Mouse (Mus musculus) CD4-positive, CD25-positive, alpha-beta regulatory T cell, adult 4 months (primary cell): Measurements from ENCODE around the gene Sgk1. TPM values are rescaled to one million over a fixed set of nuclear protein-coding genes. Genes with fewer than 3 reads are reported as not detected.

Experiments
- ATAC-seq: one replicate; pipeline ENCODE4 v1.8.0; 2017
- polyA plus RNA-seq, 2 experiments: library from polyadenylated mRNA; unstranded; fragments of 100-300 nt; shearing (Covaris generic); gene quantifications; one replicate each; pipeline ENCODE4 v1.2.1; 2017

Gene Sgk1
- polyA plus RNA-seq, 2 experiments from 2014 or later: 22.2 to 26.6 TPM

DNA sequence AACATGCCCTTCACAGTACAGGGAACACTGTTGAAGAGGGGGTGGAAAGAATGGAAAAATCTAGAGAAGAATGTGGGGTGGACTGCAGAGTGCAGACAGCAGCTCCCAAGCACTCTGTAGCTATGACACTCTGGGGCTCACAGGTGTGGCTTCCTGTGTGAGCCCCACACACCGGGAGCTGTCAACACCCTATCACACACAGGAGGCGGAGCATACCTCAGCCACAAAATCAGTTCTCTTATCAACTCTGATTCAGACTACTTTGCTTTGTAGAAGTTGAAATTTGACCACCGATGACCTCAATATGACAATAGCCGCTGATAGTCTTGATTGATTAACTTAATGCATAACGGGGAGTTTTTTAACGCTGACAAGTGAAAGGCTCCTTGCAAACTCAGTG is 93.4 kb downstream of the Sgk1 start:
- peak; percentile 71 for ATAC-seq

DNA sequence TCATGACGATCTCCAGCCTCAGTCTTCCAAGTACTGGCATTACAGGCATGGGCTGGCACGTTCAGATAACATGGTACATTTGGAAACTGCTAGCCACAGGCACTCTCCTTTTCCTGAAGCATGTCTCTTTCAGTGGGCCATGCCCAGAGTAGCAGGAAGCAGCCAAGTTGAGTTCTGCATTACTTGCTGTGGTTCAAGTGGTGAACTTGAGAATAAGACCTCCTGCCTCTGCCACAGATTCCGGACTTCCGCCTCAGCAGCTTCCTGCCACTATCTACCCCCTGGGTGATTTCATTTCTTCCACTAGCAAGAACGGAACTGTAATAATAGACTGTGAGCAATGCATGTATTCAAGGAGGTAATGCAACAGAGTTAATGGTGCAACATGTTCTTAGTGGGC is 94.3 kb downstream of the Sgk1 start:
- ATAC-seq: peak; percentile 87

DNA sequence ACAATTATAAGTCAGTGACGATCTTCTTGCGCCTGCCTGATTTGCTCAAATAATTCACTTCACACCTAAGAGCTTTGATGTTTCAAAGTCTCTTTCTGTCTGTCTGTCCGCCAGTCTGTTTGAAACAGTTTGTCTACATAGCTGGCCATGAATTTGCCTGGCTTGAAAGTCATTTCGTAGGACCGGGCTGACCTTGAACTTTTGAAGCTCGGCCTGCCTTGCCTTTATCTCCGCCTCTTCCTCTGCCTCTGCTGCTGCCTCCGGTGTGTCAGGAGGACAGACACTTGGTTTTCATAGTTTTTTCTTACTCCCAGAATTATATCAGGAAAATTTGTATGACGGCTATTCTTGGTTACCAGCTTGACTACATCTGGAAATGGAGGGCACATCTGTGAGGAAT is 96.4 kb downstream of the Sgk1 start:
- ATAC-seq: no peak

DNA sequence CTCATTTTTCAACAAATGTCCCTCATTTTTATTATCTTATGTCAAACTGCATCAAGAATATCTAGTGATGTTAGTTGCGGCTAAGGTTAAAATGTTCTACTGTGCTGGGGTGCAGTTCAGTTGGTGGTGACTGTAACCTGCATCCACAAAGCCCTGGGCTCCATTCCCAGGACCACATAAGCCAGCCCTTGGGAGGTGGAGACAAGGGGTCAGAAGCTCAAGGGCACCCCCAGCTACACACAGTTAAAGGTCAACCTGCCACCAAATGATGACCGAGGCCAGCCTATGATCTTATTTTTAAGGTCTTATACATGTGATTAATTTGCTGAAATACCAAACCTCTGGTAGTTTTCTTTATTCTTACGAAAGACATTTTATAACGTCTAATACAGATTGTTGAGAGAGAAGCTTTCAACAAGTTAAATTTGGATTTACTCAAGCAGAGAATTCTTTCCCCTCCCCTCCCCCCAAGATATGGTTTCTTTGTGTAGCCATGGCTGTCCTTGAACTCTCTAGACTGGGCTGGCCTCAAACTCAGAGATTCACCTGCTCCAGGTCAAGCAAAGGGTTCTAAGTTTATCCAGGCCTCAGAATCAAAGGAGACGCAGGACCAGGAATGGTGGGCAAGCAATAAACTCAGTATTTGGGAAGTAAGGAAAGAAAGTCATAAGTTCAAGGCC is 97.4 kb downstream of the Sgk1 start:
- no peak for ATAC-seq

DNA sequence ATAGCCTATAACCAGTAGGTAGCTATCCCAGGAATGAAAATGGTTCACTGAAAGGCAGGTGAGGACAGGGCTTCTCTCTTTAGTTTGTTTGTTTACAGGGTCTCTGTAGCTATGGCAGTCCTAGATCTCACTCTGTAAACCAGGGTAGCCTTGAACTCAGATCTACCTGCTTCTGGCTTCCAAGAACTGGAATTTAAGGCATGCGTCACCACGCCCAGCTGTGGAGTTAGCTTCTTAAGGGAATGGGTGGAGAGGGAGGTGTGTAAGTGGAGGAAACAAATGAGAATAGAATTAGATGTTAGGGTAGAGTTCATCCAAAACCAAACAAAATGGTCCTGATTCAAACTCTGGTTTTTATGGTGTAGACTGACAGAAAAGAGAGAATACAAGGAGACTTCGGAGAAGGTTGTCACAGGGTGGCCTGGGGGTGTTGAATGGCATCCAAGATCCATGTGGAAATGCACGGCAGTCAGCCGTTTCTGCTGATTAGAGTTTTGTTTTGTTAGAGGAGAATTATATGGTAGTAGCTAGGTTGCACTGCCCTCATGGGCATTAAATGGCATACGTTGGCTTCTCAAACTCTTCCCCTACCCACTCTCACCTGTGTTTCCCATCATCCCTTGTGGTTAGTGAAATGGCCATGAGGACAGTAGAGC is 98.9 kb downstream of the Sgk1 start:
- no peak for ATAC-seq

DNA sequence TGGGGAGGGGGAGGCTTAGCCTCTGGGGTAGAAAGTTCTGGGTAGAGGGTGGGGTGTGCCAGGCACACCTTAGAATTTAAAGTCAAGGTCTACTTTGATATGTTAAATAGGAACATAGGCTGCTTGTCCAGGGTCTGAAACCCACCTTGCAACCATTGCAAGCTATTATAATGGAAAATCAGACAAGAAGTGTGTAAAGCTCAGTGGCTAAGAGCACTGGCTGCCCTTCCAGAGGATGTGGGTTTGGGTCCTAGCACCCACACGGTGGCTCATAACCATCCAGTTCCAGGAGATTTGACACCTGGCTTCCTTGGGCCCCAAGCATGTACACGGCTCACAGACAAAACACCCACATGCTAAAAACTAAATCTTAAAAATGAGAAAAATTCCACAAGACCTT is 100.3 kb downstream of the Sgk1 start:
- ATAC-seq: no peak

DNA sequence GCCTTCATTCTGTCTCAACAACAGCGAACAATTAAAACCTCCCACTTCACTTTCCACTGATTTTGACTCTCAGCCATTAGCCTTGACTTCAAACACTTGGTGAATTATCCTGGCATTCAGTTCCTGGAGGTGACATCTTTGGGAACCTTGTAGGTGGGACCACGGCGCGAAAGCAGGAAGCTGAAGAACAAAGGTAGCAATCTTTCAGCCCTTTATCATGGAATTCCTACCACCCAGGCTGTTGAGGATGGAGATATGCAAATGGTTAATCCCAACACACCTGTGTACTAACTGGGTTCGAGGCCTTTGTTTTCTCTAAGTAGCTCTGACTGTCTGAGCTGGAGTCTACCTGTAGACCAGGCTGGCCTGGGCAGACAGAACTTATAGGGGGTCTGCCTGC is 106.5 kb downstream of the Sgk1 start:
- no peak for ATAC-seq

DNA sequence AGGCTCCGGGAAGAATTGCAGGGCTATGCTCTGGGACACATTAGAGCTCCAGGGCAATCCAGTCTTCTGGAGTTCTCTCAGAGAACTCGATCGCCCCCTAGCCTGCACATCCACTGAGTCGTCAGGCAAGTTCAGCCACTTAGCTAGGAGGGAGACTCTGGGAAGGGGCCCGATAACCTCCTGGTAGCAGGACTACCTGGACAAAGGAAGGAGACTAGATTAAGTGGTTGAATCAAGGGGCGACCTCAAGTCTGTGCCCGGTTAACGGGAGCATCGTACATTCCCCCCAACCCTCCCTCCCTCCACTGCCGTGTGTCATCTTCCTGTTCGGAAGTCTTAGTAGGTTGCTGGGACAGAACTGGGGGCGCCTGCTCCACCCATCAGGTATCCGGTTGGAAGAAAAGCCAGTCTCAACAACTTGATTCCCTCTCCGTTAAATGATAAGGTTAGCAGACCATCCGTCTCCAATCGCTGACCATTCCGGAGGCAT is 109.4 kb downstream of the Sgk1 start:
- ATAC-seq: no peak

DNA sequence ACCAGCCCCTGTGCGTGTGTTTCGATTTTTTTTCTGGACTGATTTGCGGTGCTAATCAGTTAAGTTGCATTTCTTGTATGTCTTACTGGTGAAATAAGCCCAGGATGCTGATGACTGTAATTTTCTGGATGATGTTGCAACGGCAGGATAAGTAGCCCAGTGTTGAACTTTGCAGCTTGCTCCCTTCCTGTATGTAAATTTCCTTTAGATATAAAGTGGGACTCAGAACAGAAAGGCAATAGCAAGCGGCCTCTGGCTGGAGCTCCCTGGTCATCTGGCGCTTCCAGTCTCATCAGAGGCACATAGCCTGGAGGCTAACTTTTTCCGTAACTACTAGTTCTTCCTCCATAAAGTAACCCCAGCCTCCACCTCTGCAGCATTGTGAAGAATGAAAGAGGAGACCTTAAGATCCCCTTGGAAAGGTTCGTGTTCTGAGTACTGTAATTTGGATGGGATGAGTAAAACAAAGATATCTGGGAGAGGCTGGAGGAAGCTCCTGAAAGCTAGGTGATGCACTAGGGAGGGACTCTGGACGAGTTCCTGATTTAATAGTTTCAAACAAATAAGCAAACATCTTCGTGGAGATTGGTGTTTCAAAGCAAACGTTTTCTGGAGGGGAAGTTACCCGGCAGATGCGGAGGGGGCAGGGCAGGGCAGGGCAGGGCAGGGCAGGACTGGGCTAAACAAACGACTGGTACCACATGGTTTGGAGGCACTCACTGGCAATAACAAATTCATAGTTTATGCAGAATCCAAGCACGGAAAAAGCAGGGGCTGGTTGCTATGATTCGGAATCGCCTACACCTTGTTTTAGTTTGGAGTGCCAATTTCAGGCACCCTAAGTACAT is 110.2 kb downstream of the Sgk1 start:
- ATAC-seq: no peak

DNA sequence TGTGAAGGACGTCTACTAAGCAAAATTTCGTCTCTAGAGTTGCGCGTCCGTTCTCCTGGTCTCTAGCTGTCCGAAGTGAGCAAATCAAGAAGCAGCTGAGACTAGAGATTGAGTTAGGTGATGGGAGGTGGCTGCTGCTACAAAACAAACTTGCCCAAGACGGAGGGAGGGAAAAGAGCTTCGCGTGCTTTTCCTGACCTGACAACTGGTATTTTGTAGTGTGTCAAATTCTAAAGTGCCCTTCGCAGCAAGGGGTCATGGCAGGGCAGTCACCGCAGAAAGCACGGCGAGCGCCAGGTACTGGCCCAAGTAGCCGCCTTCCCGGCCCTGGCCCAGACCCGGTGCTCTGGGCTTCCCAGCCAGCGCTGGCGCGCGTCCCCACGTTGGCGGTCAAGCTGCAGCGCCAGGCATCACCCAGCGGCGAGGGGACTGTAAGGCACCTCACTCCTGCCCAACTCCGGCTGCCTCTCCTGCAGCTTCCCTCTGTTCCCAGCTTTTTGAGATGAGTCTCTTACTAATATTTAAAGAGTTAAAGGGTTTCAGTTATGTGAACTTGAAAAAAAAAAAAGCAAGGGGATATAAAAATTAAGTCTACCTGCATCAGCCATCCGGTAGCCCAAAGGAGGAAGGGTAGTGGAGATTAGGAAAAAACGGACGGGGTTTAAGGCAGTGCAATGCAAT is 111.0 kb downstream of the Sgk1 start:
- no peak for ATAC-seq

DNA sequence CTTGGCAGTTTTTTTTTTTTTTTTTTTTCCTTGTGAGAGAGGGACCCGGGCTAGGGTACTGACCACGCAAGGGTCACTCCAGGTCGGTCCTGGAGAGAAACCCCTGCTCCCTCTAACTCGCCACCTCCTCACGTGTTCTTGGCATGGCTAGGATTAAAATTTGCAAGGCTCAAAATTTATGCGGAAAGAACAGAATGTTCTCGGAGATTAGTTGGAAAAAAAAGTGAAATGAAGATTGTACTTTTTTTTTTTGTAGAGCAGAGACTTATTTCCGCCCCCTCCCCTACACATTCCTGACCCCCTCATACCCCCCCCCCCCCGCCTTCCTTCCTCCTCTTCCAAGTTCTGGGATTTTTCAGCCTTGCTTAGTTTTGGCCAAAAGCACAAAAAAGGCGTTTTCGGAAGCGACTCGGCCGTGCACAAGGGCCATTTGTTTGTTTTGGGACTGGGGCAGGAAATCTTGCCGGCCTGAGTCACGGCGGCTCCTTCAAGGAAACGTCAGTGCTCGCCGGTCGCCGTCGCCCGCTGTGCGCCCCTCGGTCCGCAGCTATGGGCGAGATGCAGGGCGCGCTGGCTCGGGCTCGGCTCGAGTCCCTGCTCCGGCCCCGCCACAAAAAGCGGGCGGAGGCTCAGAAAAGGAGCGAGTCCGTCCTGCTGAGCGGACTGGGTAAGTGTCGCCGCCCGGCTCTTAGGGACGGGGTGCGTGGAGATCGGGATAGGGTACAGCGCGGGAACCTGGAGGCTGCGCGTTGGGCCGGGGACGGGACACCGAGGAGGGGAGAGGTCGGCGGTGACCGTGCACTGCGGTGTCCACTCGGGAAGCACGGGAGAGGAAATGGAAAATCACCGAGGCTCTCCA is 111.8 kb downstream of the Sgk1 start:
- ATAC-seq: peak; percentile 24

DNA sequence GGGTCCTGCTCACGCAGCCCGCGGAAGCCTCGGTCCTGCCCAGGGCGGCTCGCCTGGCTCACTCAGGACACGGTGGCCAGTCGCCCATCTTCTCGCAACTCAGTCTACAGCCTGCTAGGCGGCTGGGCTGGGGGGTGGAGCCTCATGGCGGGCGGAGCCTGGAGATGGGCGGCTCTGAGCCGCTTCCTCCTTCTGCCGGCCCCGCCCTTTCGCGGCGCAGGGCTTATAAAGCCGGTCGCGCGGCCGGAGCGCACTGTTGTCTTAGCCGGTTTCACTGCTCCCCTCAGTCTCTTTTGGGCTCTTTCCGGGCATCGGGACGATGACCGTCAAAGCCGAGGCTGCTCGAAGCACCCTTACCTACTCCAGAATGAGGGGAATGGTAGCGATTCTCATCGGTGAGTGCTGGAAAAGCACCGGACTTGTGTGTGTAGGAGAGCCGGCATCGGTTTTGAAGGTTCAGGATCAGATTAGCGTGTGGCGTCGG is 112.5 kb downstream of the Sgk1 start:
- ATAC-seq: peak; percentile 84

DNA sequence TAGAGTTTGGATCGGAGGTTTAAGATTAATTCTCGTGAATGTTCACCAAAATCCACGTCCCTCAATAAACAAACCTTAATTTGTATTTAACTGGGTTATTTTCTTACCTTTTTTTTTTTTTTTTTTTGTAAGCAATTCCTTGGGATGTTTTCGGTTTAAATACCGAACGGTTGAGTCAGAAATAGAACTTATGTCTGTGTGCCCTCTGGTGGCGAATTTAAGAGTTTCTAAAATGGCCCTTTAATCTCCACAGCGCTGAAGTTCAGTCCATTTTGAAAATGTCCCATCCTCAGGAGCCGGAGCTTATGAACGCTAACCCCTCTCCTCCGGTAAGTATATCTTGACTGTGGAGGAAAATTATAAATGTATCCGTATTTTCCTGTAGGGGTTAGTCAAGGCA is 113.2 kb downstream of the Sgk1 start:
- peak; percentile 46 for ATAC-seq

DNA sequence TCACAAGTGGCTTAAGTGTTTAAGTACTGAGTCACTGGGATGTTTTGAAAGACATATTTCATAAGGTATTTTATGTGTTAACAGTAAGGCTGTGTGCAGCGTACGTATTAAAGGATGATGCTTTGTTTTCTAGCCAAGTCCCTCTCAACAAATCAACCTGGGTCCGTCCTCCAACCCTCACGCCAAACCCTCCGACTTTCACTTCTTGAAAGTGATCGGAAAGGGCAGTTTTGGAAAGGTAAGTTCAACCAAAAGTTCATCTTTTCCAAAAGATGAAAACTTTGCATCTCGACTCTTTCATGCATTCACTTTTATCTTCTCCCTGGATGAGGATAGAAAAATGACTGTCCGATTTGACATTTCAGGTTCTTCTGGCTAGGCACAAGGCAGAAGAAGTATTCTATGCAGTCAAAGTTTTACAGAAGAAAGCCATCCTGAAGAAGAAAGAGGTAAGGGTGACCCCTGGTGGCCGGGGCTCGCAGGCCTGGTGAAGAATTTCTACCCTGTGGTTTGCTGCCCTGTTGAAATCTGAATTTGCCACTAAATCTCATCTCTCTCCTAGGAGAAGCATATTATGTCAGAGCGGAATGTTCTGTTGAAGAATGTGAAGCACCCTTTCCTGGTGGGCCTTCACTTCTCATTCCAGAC is 113.8 kb downstream of the Sgk1 start:
- ATAC-seq: peak; percentile 32

DNA sequence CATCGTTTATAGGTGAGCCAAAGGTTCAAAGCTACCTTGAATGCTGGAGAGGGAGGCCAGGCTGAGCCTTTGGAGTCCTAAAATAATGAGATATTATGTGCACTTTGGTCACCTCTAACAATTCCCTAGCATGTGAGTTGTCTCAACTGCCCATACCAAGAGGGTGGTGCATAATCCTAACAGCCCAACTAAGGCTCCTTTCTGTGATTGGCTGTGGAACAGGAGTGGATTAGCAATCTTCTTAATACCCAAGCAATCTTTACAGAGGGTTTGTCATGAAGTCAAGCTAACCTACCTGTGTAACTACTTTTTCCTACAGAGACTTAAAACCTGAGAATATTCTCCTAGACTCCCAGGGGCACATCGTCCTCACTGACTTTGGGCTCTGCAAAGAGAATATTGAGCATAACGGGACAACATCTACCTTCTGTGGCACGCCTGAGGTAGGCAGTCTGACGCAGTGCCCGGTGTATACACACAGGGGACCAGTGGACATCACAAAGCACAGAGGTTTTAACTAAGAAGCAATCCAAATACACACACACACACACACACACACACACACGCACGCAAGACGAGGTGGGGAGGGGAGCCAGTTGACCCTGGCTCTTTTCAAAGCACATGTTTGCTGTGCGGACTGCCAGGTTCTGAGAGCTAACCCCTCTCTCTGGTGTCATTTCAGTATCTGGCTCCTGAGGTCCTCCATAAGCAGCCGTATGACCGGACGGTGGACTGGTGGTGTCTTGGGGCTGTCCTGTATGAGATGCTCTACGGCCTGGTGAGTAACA is 114.9 kb downstream of the Sgk1 start:
- ATAC-seq: no peak

DNA sequence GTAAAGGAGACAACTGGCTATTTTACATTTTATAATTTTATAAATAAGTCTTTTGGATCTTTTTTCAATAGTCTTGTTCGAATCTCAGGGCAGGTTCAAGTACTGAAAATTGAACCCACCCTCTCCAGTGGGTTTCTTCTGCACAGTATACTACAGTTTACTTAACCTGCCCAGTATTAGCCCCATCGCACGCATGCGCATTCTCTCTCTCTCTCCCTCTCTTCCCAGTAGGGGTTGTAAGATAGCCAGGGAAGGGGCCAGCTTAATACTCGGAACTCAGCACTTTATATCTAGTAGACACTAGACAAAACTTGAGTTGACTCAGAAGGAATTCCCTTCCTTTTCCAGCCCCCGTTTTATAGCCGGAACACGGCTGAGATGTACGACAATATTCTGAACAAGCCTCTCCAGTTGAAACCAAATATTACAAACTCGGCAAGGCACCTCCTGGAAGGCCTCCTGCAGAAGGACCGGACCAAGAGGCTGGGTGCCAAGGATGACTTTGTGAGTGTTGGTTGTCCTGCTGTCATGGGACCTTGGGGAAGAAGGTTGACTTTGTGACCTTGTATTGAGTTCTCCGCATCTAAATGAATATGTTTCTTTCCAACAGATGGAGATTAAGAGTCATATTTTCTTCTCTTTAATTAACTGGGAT is 115.7 kb downstream of the Sgk1 start:
- no peak for ATAC-seq

DNA sequence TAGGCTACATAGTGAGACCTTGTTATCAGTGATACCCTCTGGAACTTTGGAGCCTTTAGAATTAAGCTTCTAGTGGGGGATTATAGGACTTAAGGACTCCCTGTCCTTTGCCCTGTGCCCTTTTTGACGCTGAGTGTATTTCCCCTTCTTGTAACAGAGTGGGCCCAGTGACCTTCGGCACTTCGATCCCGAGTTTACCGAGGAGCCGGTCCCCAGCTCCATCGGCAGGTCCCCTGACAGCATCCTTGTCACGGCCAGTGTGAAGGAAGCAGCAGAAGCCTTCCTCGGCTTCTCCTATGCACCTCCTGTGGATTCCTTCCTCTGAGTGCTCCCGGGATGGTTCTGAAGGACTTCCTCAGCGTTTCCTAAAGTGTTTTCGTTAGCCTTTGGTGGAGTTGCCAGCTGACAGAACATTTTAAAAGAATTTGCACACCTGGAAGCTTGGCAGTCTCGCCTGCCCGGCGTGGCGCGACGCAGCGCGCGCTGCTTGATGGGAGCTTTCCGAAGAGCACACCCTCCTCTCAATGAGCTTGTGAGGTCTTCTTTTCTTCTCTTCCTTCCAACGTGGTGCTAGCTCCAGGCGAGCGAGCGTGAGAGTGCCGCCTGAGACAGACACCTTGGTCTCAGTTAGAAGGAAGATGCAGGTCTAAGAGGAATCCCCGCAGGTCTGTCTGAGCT is 116.7 kb downstream of the Sgk1 start:
- ATAC-seq: no peak

DNA sequence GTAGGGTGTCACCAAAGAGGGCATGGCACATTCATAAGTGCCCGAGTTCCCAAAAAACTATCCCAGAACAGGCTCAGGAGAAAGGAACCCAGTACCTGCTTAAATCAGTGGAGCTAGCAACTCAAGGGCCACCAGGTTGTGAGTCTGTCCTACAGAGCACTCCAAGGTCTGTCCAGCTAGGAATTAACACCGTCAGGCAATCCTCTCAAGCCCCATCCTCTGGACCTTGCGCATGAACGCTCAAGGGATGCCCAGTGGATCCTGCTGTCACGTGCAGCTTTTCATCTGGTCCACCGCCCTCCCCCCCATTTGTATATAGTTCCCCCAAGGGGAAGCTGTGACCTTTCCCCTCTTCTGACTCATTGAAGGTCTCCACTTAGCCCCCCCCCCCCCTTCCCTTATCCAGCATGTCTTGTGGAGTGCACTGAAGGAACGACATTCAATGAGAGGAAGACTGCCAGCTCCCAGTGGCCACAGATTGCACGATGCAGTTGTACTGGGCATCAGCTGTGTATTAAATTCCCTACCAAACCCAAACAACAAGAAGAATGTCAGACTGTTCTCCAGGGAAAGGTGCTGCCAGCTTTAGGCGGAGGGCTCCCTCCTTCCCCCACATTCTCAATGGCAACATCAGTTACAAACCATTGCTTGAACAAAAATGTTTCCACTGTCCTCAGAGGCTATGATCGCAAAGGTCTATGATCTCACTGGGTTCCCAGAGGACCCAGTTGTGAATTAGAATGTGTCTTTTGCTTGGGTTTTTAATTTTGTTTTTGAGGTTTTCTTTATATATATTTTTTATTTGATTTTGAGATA is 118.7 kb downstream of the Sgk1 start:
- ATAC-seq: no peak
